Mouse (Mus musculus) stomach, embryonic 16.5 days (tissue): Measurements from ENCODE around the gene Cit. TPM values are rescaled to one million over a fixed set of nuclear protein-coding genes. Genes with fewer than 3 reads are reported as not detected.
"Not testable (repeated sequence)": the region's sequence is repeated elsewhere in the genome, so short reads cannot be mapped to it uniquely, and the experiment has no call there.

Experiments
- ATAC-seq: fragments of 200-750 bp; cut with Nextera tagmentation; 2 replicates; pipeline ENCODE4 v1.8.0; 2017; ENCODE audit warnings: moderate number of reproducible peaks, moderate TSS enrichment; ENCODE audit not compliant: insufficient read depth, low FRiP score
- H3K27ac ChIP-seq: fragments of 300-500 bp; sonication (generic); 2 replicates; pipeline ENCODE4 v1.5.1; 2014; ENCODE audit warnings: low read length
- H3K27me3 ChIP-seq: fragments of 300-500 bp; sonication (generic); 2 replicates; pipeline ENCODE4 v1.6.1; 2014; ENCODE audit warnings: low read length, control low read depth, mixed read lengths; ENCODE audit not compliant: control insufficient read depth, insufficient read depth
- H3K36me3 ChIP-seq: fragments of 300-500 bp; sonication (generic); 2 replicates; pipeline ENCODE4 v1.6.1; 2014; ENCODE audit warnings: low read length; ENCODE audit not compliant: control insufficient read depth, insufficient read depth
- H3K4me1 ChIP-seq: fragments of 300-500 bp; sonication (generic); 2 replicates; pipeline ENCODE4 v1.6.1; 2014; ENCODE audit warnings: low read length, control low read depth, mixed read lengths; ENCODE audit not compliant: control insufficient read depth, insufficient read depth
- H3K4me2 ChIP-seq: fragments of 300-500 bp; sonication (generic); 2 replicates; pipeline ENCODE4 v1.6.1; 2014; ENCODE audit warnings: low read depth, low read length, mixed read lengths
- H3K4me3 ChIP-seq: fragments of 300-500 bp; sonication (generic); replicated peaks from 2 replicates; pipeline ENCODE4 v1.5.1; 2014; ENCODE audit warnings: mild to moderate bottlenecking, low read length
- H3K9ac ChIP-seq: fragments of 300-500 bp; sonication (generic); 2 replicates; pipeline ENCODE4 v1.6.1; 2014; ENCODE audit warnings: low read length
- H3K9me3 ChIP-seq: fragments of 300-500 bp; sonication (generic); replicated peaks from 2 replicates; pipeline ENCODE4 v1.6.1; 2016; ENCODE audit warnings: low read length, control low read depth; ENCODE audit not compliant: control insufficient read depth
- WGBS: fragments of 180-500 bp; shearing (Covaris S2); extraction: QIAGEN DNeasy Blood & Tissue Kit; methylation state at CpG from one replicate; pipeline ENCODE4 v1.1.7; 2014; 5-methylcytosine and 5-hydroxymethylcytosine counted together
- polyA plus RNA-seq: library from polyadenylated mRNA; unstranded; fragments of >200 nt; fragmentation: Nextera tagmentation; extraction: Ambion mirVana; gene quantifications from 2 replicates; pipeline ENCODE4 v1.2.1, GENCODE M21; 2015

The Cit gene
- polyA plus RNA-seq, result 25.0 and 27.9 TPM in 2 replicates

DNA sequence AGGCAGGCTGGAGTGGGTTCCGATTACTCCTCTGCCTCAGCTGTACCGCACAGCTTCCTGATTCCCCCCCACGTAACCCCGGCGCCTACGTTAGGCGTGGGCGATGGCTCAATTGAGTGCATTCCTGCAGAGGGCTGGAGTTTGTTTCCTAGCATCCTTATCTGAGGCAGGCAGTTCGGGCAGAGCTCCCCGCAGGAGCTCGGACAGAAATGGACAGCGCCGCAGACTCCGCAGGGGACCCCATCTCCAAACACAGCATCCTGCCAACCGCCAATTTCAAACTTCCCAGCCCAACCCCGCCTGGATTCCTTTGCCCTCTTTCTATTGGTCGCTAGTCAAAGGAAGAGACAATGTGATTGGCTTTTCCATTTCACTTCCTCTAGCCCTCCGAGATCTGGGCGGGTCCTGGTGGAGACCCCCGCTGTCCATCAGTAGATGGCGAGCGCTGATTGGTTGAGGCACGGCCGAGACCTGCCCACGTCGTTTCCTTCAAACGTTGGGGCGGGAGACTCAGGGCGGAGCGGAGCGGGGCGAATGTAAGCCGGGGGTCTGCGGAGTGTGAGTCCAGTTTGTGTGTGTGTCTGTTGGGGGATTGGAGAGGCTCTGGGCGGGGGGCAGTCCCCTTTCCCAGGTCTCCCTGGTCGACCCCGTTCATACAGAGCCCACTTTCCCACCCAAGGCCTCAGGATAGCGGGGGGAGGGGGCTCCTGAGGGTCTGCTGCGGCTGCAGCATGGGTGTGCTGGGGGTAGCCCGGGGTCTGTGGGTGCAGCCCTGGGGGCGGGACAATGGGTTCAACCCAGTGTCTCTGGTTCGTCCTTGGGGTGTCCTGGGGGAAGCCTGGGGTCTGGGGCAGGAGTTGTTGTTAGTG is at the start of gene Cit:
Gene Cit (plus strand): TSS at position 513 of the 869 bp plus-strand sequence.
- H3K4me3 ChIP-seq, result peak within 1 kb of the TSS; percentile 83
- ATAC-seq, result peak; percentile 99
- no peaks in the 10 kb centered on the region for H3K27me3 ChIP-seq
- H3K9ac ChIP-seq, result peak within 1 kb of the TSS; percentile 88
- WGBS, result under 1% methylated on average over 42 of the region's 42 CpGs
- H3K4me2 ChIP-seq, result peak within 1 kb of the TSS; percentile 84
- no peaks in the 10 kb centered on the region for H3K36me3 ChIP-seq
- peaks cover 19% of the 10 kb centered on the region for H3K4me1 ChIP-seq
- no peaks in the 10 kb centered on the region; the same call in 1 of the 2 replicates for H3K9me3 ChIP-seq
- peak within 1 kb of the TSS; percentile 15; the same call in 1 of the 2 replicates for H3K27ac ChIP-seq

DNA sequence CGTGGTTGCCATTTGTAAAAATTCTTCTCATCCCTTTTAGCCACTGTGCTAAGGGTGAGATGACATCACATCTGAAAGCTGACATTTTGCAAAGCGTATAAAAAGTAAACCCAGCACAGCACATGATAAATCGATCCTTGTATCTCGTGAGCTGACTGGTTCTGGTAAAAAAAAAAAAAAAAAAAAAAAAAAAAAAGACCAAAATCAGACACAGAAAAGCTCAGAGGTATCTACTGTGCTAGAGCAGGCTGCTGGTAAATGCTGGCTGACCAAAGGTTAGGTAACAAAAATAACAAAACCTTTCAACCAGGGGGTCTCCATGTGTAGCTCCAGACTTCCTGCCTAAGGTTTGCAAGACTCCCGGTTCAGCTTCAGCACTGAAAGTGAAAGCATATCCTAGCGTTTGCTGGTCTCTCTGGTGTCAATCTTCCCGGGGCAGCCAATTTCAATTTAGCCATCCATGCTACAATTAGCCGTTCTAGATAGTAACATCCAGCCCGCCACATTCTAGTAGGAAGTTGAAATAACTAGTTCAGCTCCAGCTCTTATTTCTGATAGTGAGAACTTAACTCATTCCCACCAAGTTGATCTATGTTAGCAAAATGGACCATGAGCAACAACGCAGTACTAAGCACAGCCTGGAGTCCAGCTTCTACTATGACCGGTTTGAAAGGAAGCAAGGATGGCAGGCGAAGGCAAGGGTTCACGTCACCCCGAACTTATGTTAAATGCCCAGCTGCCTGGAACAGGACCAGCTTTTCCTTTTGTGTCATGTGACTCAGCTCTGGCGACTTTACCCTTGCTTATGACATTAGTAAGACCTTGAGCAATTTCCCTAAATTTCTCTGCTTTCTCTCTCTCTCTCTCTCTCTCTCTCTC is 45.8 kb upstream of the Cit start:
- no peak overlapping the region for H3K4me2 ChIP-seq

DNA sequence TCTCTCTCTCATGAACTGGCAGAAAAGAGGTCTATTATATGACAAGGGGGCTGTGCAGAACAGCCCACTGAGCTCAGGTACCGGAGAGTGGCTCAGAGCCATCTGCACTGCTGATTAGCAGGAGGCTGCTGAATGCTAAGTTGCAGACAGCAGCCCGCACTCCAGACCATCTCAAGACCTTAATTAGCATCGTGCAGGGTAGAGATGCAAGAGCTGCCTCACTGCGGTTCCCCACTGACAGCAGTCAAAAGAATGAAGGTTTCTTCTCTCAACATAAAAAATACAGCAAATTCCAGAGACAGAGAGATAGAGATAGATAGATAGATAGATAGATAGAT is 45.2 kb upstream of the Cit start:
- H3K4me1 ChIP-seq, result no peaks in the 10 kb centered on the region
- no peaks in the 10 kb centered on the region for H3K36me3 ChIP-seq
- H3K27ac ChIP-seq, result no peak overlapping the region
- H3K4me3 ChIP-seq, result no peak overlapping the region
- no peaks in the 10 kb centered on the region for H3K27me3 ChIP-seq
- H3K9me3 ChIP-seq, result no peaks in the 10 kb centered on the region
- WGBS, result 54% methylated on average over 4 of the region's 4 CpGs
- H3K4me2 ChIP-seq, result no peak overlapping the region
- no peak overlapping the region for H3K9ac ChIP-seq
- no peak for ATAC-seq

More for the DNA sequence above, 45.8 kb upstream of the Cit start:
- Histone ChIP-seq H3K9ac (no peak overlapping the region), H3K36me3 (no peaks in the 10 kb centered on the region), H3K27ac (no peak overlapping the region), H3K9me3 (no peaks in the 10 kb centered on the region), H3K4me1 (no peaks in the 10 kb centered on the region), H3K27me3 (no peaks in the 10 kb centered on the region), H3K4me3 (no peak overlapping the region)
- no peak for ATAC-seq
- 61% methylated on average over 15 of the region's 15 CpGs for WGBS

DNA sequence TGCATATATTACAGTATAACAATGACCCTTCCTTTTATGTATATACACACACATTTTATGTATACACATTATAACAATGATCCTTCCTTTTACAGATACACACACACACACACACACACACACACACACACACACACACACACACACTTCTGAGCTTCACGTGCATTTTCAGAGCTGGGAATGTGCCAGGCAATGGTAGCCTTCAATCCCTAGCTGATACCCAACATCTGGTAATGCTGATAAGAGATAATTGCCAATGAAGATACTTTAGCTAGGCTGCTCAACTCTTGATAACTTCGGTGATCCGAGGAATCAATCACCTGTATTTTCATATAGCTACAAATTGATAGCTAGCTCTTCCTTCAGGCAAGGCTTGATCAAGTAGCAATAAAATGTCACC is 32.8 kb upstream of the Cit start:
- no peak overlapping the region for H3K27ac ChIP-seq
- no peaks in the 10 kb centered on the region for H3K36me3 ChIP-seq
- no peak overlapping the region for H3K9ac ChIP-seq
- no peak overlapping the region for H3K4me2 ChIP-seq
- no peaks in the 10 kb centered on the region for H3K4me1 ChIP-seq
- H3K4me3 ChIP-seq, result no peak overlapping the region
- no peaks in the 10 kb centered on the region for H3K27me3 ChIP-seq
- no peaks in the 10 kb centered on the region for H3K9me3 ChIP-seq
- no peak for ATAC-seq
- 83% methylated on average over 3 of the region's 3 CpGs for WGBS

DNA sequence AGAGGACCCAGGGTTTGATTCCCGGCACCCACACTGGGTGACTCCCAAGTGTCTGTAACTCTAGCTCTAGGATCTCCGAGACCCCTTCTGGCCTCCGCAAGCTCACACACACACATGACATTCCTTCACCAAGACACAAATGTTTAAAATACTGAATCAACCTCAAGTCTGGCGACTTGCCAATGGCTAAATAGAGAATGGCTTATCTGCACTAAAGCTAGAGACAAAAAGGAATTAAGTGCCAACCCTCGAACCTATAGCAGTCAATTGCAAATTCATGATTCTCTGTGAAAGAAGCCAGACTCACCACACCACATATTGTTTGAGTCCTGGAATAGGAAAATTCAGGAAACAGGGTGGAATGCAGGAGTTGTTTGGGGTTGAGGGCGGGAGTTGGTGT is 28.1 kb upstream of the Cit start:
- WGBS, result 38% methylated on average over 6 of the region's 6 CpGs

DNA sequence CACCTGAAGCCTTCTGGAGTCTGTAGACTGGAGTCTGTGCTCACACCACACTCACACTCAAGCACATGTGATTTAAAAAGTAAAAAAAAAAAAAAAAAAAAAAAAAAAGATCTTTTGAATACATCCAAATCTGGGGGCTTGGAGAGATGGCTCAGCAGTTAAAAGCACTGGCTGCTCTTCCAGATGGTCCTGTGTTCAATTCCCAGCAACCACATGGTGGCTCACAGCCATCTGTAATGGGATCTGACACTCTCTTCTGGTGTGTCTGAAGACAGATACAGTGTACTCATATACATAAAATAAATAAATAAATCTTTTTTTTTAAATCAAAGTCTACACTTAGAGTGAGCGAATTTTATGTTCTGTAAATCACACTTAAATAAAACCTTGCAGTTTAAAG is 27.4 kb upstream of the Cit start:
- not testable (repeated sequence) for H3K27ac ChIP-seq, H3K4me1 ChIP-seq, H3K27me3 ChIP-seq, H3K4me3 ChIP-seq, H3K4me2 ChIP-seq, H3K36me3 ChIP-seq, H3K9me3 ChIP-seq, ATAC-seq, H3K9ac ChIP-seq
- WGBS, result 89% methylated on average over 1 of the region's 1 CpGs

More for the DNA sequence above, 28.1 kb upstream of the Cit start:
- no peaks in the 10 kb centered on the region for H3K9me3 ChIP-seq
- no peaks in the 10 kb centered on the region for H3K4me1 ChIP-seq
- H3K36me3 ChIP-seq, result no peaks in the 10 kb centered on the region
- no peak overlapping the region for H3K9ac ChIP-seq
- no peak for ATAC-seq
- H3K27ac ChIP-seq, result no peak overlapping the region
- H3K4me2 ChIP-seq, result no peak overlapping the region
- no peaks in the 10 kb centered on the region for H3K27me3 ChIP-seq
- no peak overlapping the region for H3K4me3 ChIP-seq

DNA sequence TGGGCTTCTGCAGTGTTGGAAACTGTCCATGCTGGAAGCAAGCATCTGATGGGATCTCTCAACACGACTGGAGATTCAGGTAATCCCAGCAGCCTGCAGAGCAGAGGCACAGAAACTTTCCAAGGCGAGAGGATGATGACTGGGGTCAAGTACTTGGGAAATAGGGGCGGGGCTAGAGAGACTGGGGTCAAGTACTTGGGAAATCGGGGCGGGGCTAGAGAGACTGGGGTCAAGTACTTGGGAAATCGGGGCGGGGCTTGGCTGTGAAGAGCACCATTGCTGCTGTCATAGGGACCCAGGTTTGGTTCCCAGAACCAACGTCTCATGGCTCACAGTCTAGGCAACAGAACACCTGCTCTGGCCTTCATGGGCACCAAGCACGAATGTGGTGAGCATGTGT is 25.1 kb upstream of the Cit start:
- Histone ChIP-seq H3K27ac (no peak overlapping the region), H3K27me3 (no peaks in the 10 kb centered on the region), H3K9ac (no peak overlapping the region), H3K4me1 (no peaks in the 10 kb centered on the region), H3K9me3 (no peaks in the 10 kb centered on the region), H3K4me3 (no peak overlapping the region), H3K36me3 (no peaks in the 10 kb centered on the region), H3K4me2 (no peak overlapping the region)
- no peak for ATAC-seq
- WGBS, result 64% methylated on average over 9 of the region's 9 CpGs

DNA sequence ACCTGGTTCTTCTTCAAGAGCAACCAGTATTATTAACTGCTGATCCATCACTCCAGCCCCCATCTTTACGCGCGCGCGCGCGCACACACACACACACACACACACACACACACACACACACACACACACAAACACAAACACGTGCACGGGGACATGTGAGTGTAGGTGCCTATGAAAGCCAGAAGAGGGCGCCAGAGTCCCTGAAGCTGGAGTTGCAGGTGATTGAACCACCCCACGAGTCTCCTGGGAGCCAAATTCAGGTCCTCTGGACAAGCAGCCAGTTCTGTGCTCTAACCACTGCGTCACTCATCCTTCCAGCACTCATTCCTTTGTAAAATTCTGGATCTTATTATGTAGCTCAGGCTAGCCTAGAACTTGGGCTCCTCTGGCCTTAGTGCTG is 23.9 kb upstream of the Cit start:
- Histone ChIP-seq H3K9me3 (no peaks in the 10 kb centered on the region), H3K4me3 (no peak overlapping the region), H3K27me3 (no peaks in the 10 kb centered on the region), H3K9ac (no peak overlapping the region), H3K4me1 (no peaks in the 10 kb centered on the region), H3K27ac (no peak overlapping the region), H3K4me2 (no peak overlapping the region), H3K36me3 (no peaks in the 10 kb centered on the region)
- ATAC-seq, result no peak
- WGBS, result 85% methylated on average over 12 of the region's 12 CpGs

DNA sequence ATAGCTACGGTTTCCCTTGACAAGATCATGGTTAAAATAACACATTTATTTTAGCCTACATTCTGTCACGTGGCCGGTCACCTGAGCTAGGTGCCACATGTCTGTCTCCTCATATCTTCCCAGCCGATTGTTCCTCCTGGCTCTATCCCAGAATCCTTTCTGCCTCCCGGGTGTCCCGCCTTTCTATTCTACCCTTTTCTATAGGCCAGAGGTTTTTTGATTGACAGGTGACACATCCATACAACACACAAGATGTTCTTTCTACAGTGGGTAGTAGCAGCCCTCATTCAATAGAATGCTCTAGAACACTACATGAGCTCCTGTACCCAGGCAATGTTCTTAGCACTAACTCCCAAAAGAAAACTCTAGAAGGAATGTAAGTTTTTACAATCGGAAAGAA is 23.2 kb upstream of the Cit start:
- Histone ChIP-seq H3K36me3 (no peaks in the 10 kb centered on the region), H3K4me3 (no peak overlapping the region), H3K4me1 (no peaks in the 10 kb centered on the region), H3K9me3 (no peaks in the 10 kb centered on the region), H3K4me2 (no peak overlapping the region), H3K9ac (no peak overlapping the region), H3K27me3 (no peaks in the 10 kb centered on the region), H3K27ac (no peak overlapping the region)
- no peak for ATAC-seq
- 86% methylated on average over 7 of the region's 7 CpGs for WGBS
